Mouse (Mus musculus) hindbrain, embryonic 12.5 days (tissue): ENCODE measurements around the gene Gm49395. TPM values are rescaled to one million over a fixed set of nuclear protein-coding genes. Genes with fewer than 3 reads are reported as not detected.
A peak's percentile ranks its signal among the peaks of the same experiment; 100 is the strongest.

Experiments used
- ATAC-seq: fragments of 200-750 bp; cut with Nextera tagmentation; 2 replicates; pipeline ENCODE4 v1.8.0; 2017; ENCODE audit warnings: moderate TSS enrichment; ENCODE audit not compliant: low FRiP score
- H3K27ac ChIP-seq: fragments of 300-500 bp; sonication (generic); 2 replicates; pipeline ENCODE4 v1.5.1; 2016; ENCODE audit warnings: mild to moderate bottlenecking
- H3K27me3 ChIP-seq: fragments of 300-500 bp; sonication (generic); 2 replicates; pipeline ENCODE4 v1.6.1; 2016; ENCODE audit warnings: mild to moderate bottlenecking
- H3K36me3 ChIP-seq: fragments of 300-500 bp; sonication (generic); 2 replicates; pipeline ENCODE4 v1.6.1; 2016; ENCODE audit warnings: mild to moderate bottlenecking
- H3K4me1 ChIP-seq: fragments of 300-500 bp; sonication (generic); 2 replicates; pipeline ENCODE4 v1.6.1; 2016
- H3K4me2 ChIP-seq: fragments of 300-500 bp; sonication (generic); replicated peaks from 2 replicates; pipeline ENCODE4 v1.6.1; 2016; ENCODE audit warnings: mild to moderate bottlenecking
- H3K4me3 ChIP-seq: fragments of 300-500 bp; sonication (generic); 2 replicates; pipeline ENCODE4 v1.5.1; 2016; ENCODE audit warnings: mild to moderate bottlenecking
- H3K9ac ChIP-seq: fragments of 300-500 bp; sonication (generic); 2 replicates; pipeline ENCODE4 v1.6.1; 2016; ENCODE audit warnings: mild to moderate bottlenecking, moderate library complexity
- H3K9me3 ChIP-seq: fragments of 300-500 bp; sonication (generic); replicated peaks from 2 replicates; pipeline ENCODE4 v1.6.1; 2016; ENCODE audit warnings: mild to moderate bottlenecking
- WGBS: fragments of 180-500 bp; shearing (Covaris S2); methylation state at CpG from one replicate; pipeline ENCODE4 v1.1.7; 2016; 5-methylcytosine and 5-hydroxymethylcytosine counted together
- polyA plus RNA-seq: library from polyadenylated mRNA; unstranded; fragments of >200 nt; fragmentation: Nextera tagmentation; extraction: Ambion mirVana; gene quantifications from 2 replicates; pipeline ENCODE4 v1.2.1, GENCODE M21; 2016

Gene Gm49395
- 2.0 and 3.7 TPM in 2 replicates for polyA plus RNA-seq

GRCm38 (mm10) chr13:115101355-115102191 lies at the start of gene Gm49395, which contains the start of gene Itga1:
TSS of gene Gm49395 (minus strand) at chr13:115101921.
TSS of gene Itga1 (minus strand) at chr13:115101964.
- under 1% methylated on average over 39 of the region's 39 CpGs for WGBS
- H3K36me3 ChIP-seq, result no peaks in the 10 kb centered on the region
- H3K4me3 ChIP-seq, result peak within 1 kb of the TSS; percentile 40
- H3K27ac ChIP-seq, result 0 out of 2 replicates have a peak within 1 kb of the TSS, but pooled peaks have one; percentile 6
- H3K4me1 ChIP-seq, result peaks cover 6% of the 10 kb centered on the region; the same call in 1 of the 2 replicates
- H3K4me2 ChIP-seq, result peak within 1 kb of the TSS; percentile 71
- no peaks in the 10 kb centered on the region for H3K9me3 ChIP-seq
- H3K9ac ChIP-seq, result peak within 1 kb of the TSS; percentile 41
- ATAC-seq, result peak; percentile 80
- peaks cover 32% of the 10 kb centered on the region for H3K27me3 ChIP-seq

- H3K9me3 ChIP-seq, result no peaks in the 10 kb centered on the region
- H3K9ac ChIP-seq, result no peak overlapping the region
- ATAC-seq, result no peak
- WGBS, result 84% methylated on average over 1 of the region's 1 CpGs
- no peaks in the 10 kb centered on the region for H3K4me1 ChIP-seq
- H3K36me3 ChIP-seq, result no peaks in the 10 kb centered on the region
- no peak overlapping the region for H3K4me2 ChIP-seq
- no peaks in the 10 kb centered on the region for H3K27me3 ChIP-seq
- H3K27ac ChIP-seq, result no peak overlapping the region
- H3K4me3 ChIP-seq, result no peak overlapping the region
These were observed 48.9 kb upstream of the Gm49395 start for GRCm38 (mm10) chr13:115150602-115151001.

- WGBS, result 86% methylated on average over 6 of the region's 6 CpGs
- H3K36me3 ChIP-seq, result no peaks in the 10 kb centered on the region
- H3K4me2 ChIP-seq, result no peak overlapping the region
- H3K9me3 ChIP-seq, result no peaks in the 10 kb centered on the region
- no peak for ATAC-seq
- no peak overlapping the region for H3K9ac ChIP-seq
- no peak overlapping the region for H3K4me3 ChIP-seq
- H3K27ac ChIP-seq, result no peak overlapping the region
- H3K4me1 ChIP-seq, result no peaks in the 10 kb centered on the region
- H3K27me3 ChIP-seq, result no peaks in the 10 kb centered on the region
These were observed 48.1 kb upstream of the Gm49395 start for GRCm38 (mm10) chr13:115149849-115150248.

GRCm38 (mm10) chr13:115143575-115143974 lies 41.9 kb upstream of the Gm49395 start:
- H3K4me1 ChIP-seq, result no peaks in the 10 kb centered on the region
- WGBS, result 91% methylated on average over 2 of the region's 2 CpGs
- H3K9me3 ChIP-seq, result no peaks in the 10 kb centered on the region
- H3K36me3 ChIP-seq, result no peaks in the 10 kb centered on the region
- H3K27ac ChIP-seq, result no peak overlapping the region
- H3K9ac ChIP-seq, result no peak overlapping the region
- ATAC-seq, result no peak
- H3K4me3 ChIP-seq, result no peak overlapping the region
- H3K4me2 ChIP-seq, result no peak overlapping the region
- H3K27me3 ChIP-seq, result no peaks in the 10 kb centered on the region

GRCm38 (mm10) chr13:115142066-115142465 lies 40.3 kb upstream of the Gm49395 start:
- H3K27me3 ChIP-seq, result no peaks in the 10 kb centered on the region
- H3K4me3 ChIP-seq, result no peak overlapping the region
- H3K27ac ChIP-seq, result no peak overlapping the region
- no peak overlapping the region for H3K4me2 ChIP-seq
- WGBS, result 88% methylated on average over 3 of the region's 3 CpGs
- H3K4me1 ChIP-seq, result no peaks in the 10 kb centered on the region
- no peaks in the 10 kb centered on the region for H3K9me3 ChIP-seq
- ATAC-seq, result no peak
- H3K36me3 ChIP-seq, result no peaks in the 10 kb centered on the region
- no peak overlapping the region for H3K9ac ChIP-seq

GRCm38 (mm10) chr13:115138513-115138912 lies 36.8 kb upstream of the Gm49395 start:
- H3K9ac ChIP-seq, result no peak overlapping the region
- H3K4me2 ChIP-seq, result no peak overlapping the region
- H3K36me3 ChIP-seq, result no peaks in the 10 kb centered on the region
- H3K9me3 ChIP-seq, result no peaks in the 10 kb centered on the region
- H3K27me3 ChIP-seq, result no peaks in the 10 kb centered on the region
- ATAC-seq, result no peak
- H3K4me3 ChIP-seq, result no peak overlapping the region
- 88% methylated on average over 7 of the region's 7 CpGs for WGBS
- no peak overlapping the region for H3K27ac ChIP-seq
- no peaks in the 10 kb centered on the region for H3K4me1 ChIP-seq

- no peak overlapping the region for H3K9ac ChIP-seq
- WGBS, result 82% methylated on average over 3 of the region's 3 CpGs
- no peaks in the 10 kb centered on the region for H3K27me3 ChIP-seq
These were observed 35.0 kb upstream of the Gm49395 start for GRCm38 (mm10) chr13:115136761-115137160.

GRCm38 (mm10) chr13:115132435-115132834 lies 30.7 kb upstream of the Gm49395 start:
- no peak for ATAC-seq
- H3K36me3 ChIP-seq, result no peaks in the 10 kb centered on the region
- H3K4me1 ChIP-seq, result no peaks in the 10 kb centered on the region
- no peaks in the 10 kb centered on the region for H3K9me3 ChIP-seq
- H3K9ac ChIP-seq, result no peak overlapping the region
- H3K27ac ChIP-seq, result no peak overlapping the region
- H3K4me2 ChIP-seq, result no peak overlapping the region
- 32% methylated on average over 5 of the region's 5 CpGs for WGBS
- no peaks in the 10 kb centered on the region for H3K27me3 ChIP-seq
- no peak overlapping the region for H3K4me3 ChIP-seq

More at GRCm38 (mm10) chr13:115136761-115137160, 35.0 kb upstream of the Gm49395 start:
- no peaks in the 10 kb centered on the region for H3K36me3 ChIP-seq
- no peak for ATAC-seq
- no peaks in the 10 kb centered on the region for H3K4me1 ChIP-seq
- no peak overlapping the region for H3K4me3 ChIP-seq
- no peak overlapping the region for H3K27ac ChIP-seq
- H3K4me2 ChIP-seq, result no peak overlapping the region
- H3K9me3 ChIP-seq, result no peaks in the 10 kb centered on the region

- Histone ChIP-seq H3K4me2 (no peak overlapping the region), H3K27ac (no peak overlapping the region), H3K36me3 (no peaks in the 10 kb centered on the region), H3K9ac (no peak overlapping the region), H3K27me3 (no peaks in the 10 kb centered on the region), H3K4me3 (no peak overlapping the region), H3K9me3 (no peaks in the 10 kb centered on the region), H3K4me1 (no peaks in the 10 kb centered on the region)
- ATAC-seq, result no peak
- 70% methylated on average over 3 of the region's 3 CpGs for WGBS
These were observed 29.7 kb upstream of the Gm49395 start for GRCm38 (mm10) chr13:115131381-115131780.

- H3K27ac ChIP-seq, result no peak overlapping the region
- no peak for ATAC-seq
- H3K27me3 ChIP-seq, result no peaks in the 10 kb centered on the region
- H3K36me3 ChIP-seq, result no peaks in the 10 kb centered on the region
- 89% methylated on average over 2 of the region's 2 CpGs for WGBS
- no peak overlapping the region for H3K9ac ChIP-seq
- H3K9me3 ChIP-seq, result no peaks in the 10 kb centered on the region
- no peak overlapping the region for H3K4me2 ChIP-seq
- H3K4me1 ChIP-seq, result no peaks in the 10 kb centered on the region
- no peak overlapping the region for H3K4me3 ChIP-seq
These were observed 28.3 kb upstream of the Gm49395 start for GRCm38 (mm10) chr13:115130035-115130434.

GRCm38 (mm10) chr13:115127826-115128225 lies 26.1 kb upstream of the Gm49395 start:
- Histone ChIP-seq H3K27ac (no peak overlapping the region), H3K9me3 (no peaks in the 10 kb centered on the region), H3K27me3 (no peaks in the 10 kb centered on the region), H3K4me3 (no peak overlapping the region), H3K4me2 (no peak overlapping the region), H3K36me3 (no peaks in the 10 kb centered on the region), H3K9ac (no peak overlapping the region), H3K4me1 (no peaks in the 10 kb centered on the region)
- WGBS, result 97% methylated on average over 1 of the region's 1 CpGs
- no peak for ATAC-seq

- Histone ChIP-seq H3K9me3 (no peaks in the 10 kb centered on the region), H3K4me1 (no peaks in the 10 kb centered on the region), H3K27me3 (no peaks in the 10 kb centered on the region), H3K36me3 (no peaks in the 10 kb centered on the region), H3K27ac (no peak overlapping the region), H3K9ac (no peak overlapping the region), H3K4me3 (no peak overlapping the region), H3K4me2 (no peak overlapping the region)
- WGBS, result 96% methylated on average over 2 of the region's 2 CpGs
- no peak for ATAC-seq
These were observed 24.8 kb upstream of the Gm49395 start for GRCm38 (mm10) chr13:115126534-115126933.

- Histone ChIP-seq H3K9me3 (no peaks in the 10 kb centered on the region), H3K36me3 (no peaks in the 10 kb centered on the region), H3K4me2 (no peak overlapping the region), H3K4me1 (no peaks in the 10 kb centered on the region), H3K27ac (no peak overlapping the region), H3K27me3 (no peaks in the 10 kb centered on the region), H3K4me3 (no peak overlapping the region), H3K9ac (no peak overlapping the region)
- ATAC-seq, result no peak
- 90% methylated on average over 4 of the region's 4 CpGs for WGBS
These were observed 23.4 kb upstream of the Gm49395 start for GRCm38 (mm10) chr13:115125130-115125529.
